Mouse (Mus musculus) bone marrow macrophage, adult 2 months (primary cell): ENCODE results near the gene Pglyrp2. TPM values are rescaled to one million over a fixed set of nuclear protein-coding genes. Genes with fewer than 3 reads are reported as not detected.

Experiments
- H3K27ac ChIP-seq: 2 replicates; pipeline ENCODE4 v1.5.1; 2012; ENCODE audit warnings: low read depth, low read length; ENCODE audit not compliant: insufficient read depth
- H3K4me1 ChIP-seq: 2 replicates; pipeline ENCODE4 v1.6.1; 2012; ENCODE audit warnings: low read length; ENCODE audit not compliant: control insufficient read depth, insufficient read depth
- H3K4me3 ChIP-seq: 2 replicates; pipeline ENCODE4 v1.5.1; 2012; ENCODE audit warnings: mild to moderate bottlenecking, low read length, moderate library complexity; ENCODE audit not compliant: insufficient read depth
- CTCF ChIP-seq: IDR thresholded peaks from 2 replicates; pipeline ENCODE4 v1.5.1; 2012; ENCODE audit warnings: low read depth, mild to moderate bottlenecking, low read length, moderate library complexity
- POLR2A ChIP-seq: IDR thresholded peaks from 2 replicates; pipeline ENCODE4 v1.6.1; 2012; ENCODE audit warnings: mild to moderate bottlenecking, low read depth, low read length, borderline replicate concordance
- polyA plus RNA-seq: library from polyadenylated mRNA; stranded (reverse); fragments of >200 nt; gene quantifications from 2 replicates; pipeline ENCODE4 v1.2.4, GENCODE M21; 2012; ENCODE audit not compliant: missing spikeins, insufficient read depth, insufficient read length

The Pglyrp2 gene
- polyA plus RNA-seq, 1 experiment = not detected

DNA sequence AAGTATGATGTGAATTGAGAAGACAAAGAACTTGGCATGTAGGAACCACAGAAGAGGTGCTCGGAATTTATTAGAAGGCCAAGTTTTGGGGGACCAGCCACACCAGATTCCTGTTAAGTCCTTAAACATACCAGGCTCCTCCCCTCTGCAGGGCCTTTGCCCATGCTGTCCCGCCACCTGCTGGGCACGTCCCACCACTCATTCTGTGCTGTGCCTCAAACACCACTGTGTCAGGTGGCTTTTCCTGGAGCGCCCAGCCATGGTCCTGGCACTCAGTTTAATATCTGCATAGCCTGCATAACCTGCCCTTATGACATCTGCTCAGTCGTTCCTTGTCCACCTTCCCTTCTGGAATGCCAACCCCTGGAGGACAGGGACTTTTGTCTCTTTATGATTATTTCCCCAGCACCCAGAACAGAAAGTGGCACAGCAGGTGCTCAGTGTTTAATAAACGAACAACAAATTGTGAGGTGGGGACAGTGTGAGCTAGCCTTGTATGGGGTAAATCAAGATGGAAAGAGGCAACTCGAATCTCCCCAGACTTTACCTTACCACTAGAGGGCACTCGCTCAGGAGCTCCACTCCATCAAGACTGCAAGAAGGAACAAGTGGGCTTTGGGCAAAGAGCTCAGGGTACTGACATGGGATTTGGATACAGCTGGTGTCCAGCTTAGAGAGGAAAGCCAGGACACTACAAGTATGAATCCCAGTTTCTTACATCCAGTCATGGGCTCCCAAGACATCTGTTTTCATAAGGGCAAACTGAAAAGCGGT is 37.1 kb downstream of the Pglyrp2 start:
- TF ChIP-seq CTCF (peak; percentile 34; the same call in 1 of the 2 replicates), POLR2A (no peak)
- Histone ChIP-seq H3K4me3 (no peak overlapping the region), H3K4me1 (no peaks in the 10 kb centered on the region), H3K27ac (no peak overlapping the region)

DNA sequence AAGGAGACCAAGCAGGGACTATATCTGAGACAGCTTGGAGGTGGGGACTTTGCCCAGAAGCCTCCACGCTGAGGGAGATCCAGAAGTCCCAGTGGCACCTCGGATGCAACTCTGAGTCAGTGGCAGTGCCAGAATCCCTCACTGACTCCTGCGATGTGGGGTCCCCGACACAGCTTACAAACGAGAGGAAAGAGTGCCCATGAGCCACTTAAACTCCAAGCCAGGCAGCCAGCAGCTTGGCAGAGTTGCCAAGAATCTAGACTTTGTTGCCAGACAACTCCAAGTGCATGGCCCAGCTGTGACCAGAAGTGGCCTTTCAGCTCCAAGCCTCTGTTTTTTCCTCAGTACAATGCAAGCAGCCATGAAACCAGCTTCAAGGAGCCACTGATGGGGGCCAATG is 40.3 kb downstream of the Pglyrp2 start:
- Histone ChIP-seq H3K27ac (no peak overlapping the region), H3K4me1 (no peaks in the 10 kb centered on the region), H3K4me3 (no peak overlapping the region)
- TF ChIP-seq CTCF = no peak
- no peak for TF ChIP-seq POLR2A

DNA sequence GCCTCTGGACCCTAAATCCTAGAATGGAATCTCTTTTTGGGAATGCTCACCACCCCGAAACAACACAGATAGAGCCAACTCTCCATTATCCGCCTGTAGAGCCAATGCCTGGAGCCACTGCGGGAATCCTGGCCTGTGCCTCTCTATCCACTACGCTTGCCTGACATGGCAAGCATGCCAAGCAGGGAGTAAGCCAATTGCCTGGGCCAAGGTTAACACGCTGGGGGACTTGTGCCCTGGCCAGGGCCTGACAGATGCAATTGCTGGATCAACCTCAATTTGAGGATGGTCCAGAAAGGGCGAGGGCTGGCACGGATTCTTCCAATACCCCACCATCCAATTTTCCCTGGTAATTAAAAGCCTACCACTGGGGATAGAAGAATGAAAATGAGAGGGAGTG is 41.4 kb downstream of the Pglyrp2 start:
- no peak overlapping the region for H3K27ac ChIP-seq
- H3K4me3 ChIP-seq = no peak overlapping the region
- no peaks in the 10 kb centered on the region for H3K4me1 ChIP-seq
- TF ChIP-seq CTCF (no peak), POLR2A (no peak)

DNA sequence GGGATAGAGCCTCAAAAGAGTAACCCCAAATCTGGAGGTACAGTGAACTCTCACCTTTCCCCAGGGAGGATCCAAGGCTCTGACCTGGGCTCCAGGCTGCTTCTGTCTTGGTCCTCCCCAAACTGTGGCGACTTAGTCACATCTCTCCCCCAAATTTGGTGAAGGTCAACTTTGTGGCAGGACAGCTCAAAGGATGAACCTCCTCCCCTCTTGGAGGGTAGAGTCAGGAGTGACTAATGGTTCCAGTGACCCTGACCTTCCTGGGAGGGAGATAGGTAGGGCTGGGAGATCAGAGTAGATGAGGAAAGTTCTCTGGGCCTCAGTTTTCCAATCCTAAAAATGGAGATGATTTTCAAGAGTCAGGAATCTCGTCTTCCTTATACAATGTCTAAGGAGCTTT is 45.2 kb downstream of the Pglyrp2 start:
- TF ChIP-seq POLR2A (no peak), CTCF (no peak)
- Histone ChIP-seq H3K4me3 (no peak overlapping the region), H3K4me1 (no peaks in the 10 kb centered on the region), H3K27ac (no peak overlapping the region)

DNA sequence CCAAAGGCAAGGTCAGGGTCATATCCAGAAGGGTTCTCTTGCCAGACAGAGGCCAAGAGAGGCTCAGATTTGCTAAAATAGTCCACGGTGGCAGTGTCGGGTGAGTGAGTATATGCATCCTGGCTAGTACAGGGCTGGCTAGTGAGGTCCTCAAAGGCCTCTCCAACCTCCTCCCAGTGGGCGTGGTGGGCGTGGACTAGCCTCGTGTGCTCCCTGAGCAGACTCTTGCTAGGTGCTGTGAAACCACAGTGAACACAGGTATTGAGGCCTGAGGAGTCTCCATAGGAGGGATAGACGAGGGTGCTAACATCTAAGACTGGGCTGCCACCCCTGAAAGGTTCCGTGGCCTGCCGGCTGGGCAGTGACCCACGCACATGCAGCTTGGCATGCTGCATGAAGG is 46.8 kb downstream of the Pglyrp2 start:
- TF ChIP-seq CTCF (no peak), POLR2A (no peak)
- Histone ChIP-seq H3K27ac (no peak overlapping the region), H3K4me3 (no peak overlapping the region), H3K4me1 (no peaks in the 10 kb centered on the region)

DNA sequence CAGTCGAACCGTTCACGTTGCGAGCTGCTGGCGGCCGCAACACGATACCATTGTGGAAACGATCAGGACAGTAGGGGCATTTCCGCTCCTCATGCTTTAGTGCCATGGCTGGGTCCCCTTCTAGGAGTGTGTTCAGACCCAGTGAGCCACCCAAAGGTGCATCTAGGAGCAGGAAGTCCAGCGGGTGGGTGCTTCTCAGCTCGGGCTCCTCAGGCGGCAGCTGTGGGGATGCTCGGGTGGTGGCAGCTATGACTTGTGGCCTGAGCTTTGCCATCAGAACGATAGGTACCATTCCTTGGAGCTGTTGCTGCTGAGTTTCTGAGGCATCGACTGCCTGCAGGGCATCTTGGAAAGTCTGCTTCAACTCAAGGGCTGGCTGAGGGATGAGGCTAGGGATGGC is 47.5 kb downstream of the Pglyrp2 start:
- Histone ChIP-seq H3K4me3 (no peak overlapping the region), H3K27ac (no peak overlapping the region), H3K4me1 (no peaks in the 10 kb centered on the region)
- TF ChIP-seq POLR2A (no peak), CTCF (no peak)

DNA sequence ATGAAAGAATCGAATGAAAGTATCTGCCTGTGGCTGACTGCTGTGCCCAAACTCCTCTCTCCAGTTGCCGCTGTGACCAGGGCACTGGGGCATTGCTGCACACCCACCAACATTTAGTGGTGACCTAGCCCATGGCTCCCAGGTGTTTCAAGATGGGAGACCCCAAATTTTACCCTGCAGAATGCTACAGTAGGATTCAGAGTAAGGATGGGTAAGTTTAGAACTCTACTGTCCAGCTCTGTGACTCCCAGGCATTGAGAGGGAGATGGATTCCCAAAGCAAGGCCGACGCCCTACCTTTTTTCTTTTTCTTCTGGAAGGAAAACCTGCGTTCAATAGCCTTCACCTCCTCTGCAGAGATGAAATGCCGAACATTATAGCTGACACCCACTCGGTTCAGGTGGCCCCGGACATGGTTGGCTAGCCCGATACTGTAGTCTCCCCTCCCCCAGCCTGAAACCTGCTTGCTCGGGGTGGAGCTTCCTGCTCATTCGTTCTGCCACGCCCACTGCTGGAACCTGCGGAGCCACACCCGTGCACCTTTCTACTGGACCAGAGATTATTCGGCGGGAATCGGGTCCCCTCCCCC is 54.9 kb downstream of the Pglyrp2 start:
- Histone ChIP-seq H3K4me1 (peaks cover 11% of the 10 kb centered on the region), H3K27ac (no peak overlapping the region), H3K4me3 (no peak overlapping the region)
- no peak for TF ChIP-seq CTCF
- TF ChIP-seq POLR2A = no peak

DNA sequence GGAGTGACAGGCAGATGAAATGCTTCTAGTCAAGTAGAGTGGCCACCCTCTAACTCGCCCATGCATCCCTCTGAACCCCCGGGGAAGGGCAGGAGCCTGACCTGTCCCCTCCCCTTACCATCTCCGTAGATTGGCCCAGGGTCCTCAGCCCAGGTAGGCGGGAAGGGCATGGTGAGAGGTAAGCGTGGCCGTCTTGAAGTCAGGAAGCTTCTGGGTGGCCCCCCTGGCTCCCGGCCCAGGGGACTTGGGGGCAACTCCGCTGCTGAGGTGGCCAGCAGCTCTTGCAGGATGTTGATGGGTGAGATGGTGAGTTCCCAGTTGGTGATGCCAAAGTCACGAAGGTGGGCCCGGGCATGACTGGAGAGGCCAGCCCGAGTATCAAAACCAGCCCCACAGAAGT is 56.3 kb downstream of the Pglyrp2 start:
- H3K4me1 ChIP-seq = peaks cover 15% of the 10 kb centered on the region
- H3K27ac ChIP-seq = no peak overlapping the region
- TF ChIP-seq POLR2A (no peak), CTCF (no peak)
- no peak overlapping the region for H3K4me3 ChIP-seq

DNA sequence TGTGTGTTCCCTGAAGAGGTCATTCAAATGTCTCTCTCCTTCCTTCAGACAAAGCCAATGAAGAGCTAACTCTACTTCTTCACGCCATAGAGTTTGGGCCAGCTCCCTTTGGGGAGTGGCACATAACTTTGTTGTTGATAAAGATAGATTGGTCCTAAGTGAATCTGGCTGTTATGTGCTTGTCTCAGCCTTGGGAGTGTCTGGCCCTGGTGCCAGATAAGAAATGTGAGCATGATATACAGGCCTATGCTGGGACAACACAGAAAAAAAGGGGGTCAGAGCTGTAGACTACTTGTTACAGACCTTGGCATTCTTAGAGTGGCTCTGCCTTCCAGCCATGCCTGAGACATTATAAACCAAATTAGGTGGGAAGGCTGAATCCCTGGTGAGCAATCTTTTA is 58.7 kb downstream of the Pglyrp2 start:
- no peak overlapping the region for H3K4me3 ChIP-seq
- TF ChIP-seq CTCF = no peak
- no peak for TF ChIP-seq POLR2A
- H3K4me1 ChIP-seq = peaks cover 23% of the 10 kb centered on the region
- no peak overlapping the region for H3K27ac ChIP-seq

DNA sequence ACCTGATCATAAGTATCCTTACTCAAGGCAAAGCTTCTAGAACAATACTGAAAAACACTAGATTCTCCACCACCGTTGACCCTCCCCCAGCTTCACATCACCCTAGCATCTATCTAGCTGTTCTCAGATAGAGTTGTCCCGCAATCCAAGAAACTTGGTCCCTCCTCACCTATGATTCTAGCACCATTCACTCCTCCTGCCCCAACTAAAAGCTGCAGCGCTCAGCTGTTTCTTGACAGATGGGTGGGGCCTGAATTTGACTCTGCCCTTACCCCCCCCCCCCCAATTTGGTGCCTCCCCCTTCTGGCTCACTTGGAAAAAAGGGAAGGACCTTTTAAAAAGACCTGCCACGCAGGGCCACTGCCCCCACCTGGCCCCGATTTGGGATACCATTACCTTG is 59.1 kb downstream of the Pglyrp2 start:
- Histone ChIP-seq H3K4me1 (peaks cover 23% of the 10 kb centered on the region), H3K4me3 (peak overlapping the region; percentile 73), H3K27ac (no peak overlapping the region)
- TF ChIP-seq POLR2A (no peak), CTCF (no peak)
